Mouse (Mus musculus) hindbrain, embryonic 14.5 days (tissue): Measurements from ENCODE around the gene Rad54l2. TPM values are rescaled to one million over a fixed set of nuclear protein-coding genes. Genes with fewer than 3 reads are reported as not detected.

ENCODE experiments used
- ATAC-seq: fragments of 200-750 bp; cut with Nextera tagmentation; 2 replicates; pipeline ENCODE4 v1.8.0; 2017; ENCODE audit warnings: moderate number of reproducible peaks, mild to moderate bottlenecking, moderate TSS enrichment, moderate library complexity; ENCODE audit not compliant: low FRiP score
- DNase-seq: peaks from one replicate; pipeline ENCODE4 v3.0.0-alpha.2; 2015; ENCODE audit warnings: low spot score
- H3K27ac ChIP-seq: fragments of 300-500 bp; sonication (generic); 2 replicates; pipeline ENCODE4 v1.5.1; 2014; ENCODE audit warnings: mild to moderate bottlenecking, moderate library complexity
- H3K27me3 ChIP-seq: fragments of 300-500 bp; sonication (generic); 2 replicates; pipeline ENCODE4 v1.6.1; 2014; ENCODE audit warnings: mild to moderate bottlenecking, low read length, mixed read lengths; ENCODE audit not compliant: control insufficient read depth, insufficient read depth
- H3K36me3 ChIP-seq: fragments of 300-500 bp; sonication (generic); replicated peaks from 2 replicates; pipeline ENCODE4 v1.6.1; 2014; ENCODE audit not compliant: control insufficient read depth, insufficient read depth
- H3K4me1 ChIP-seq: fragments of 300-500 bp; sonication (generic); replicated peaks from 2 replicates; pipeline ENCODE4 v1.6.1; 2014; ENCODE audit warnings: antibody characterized with exemption, low read length, mixed read lengths; ENCODE audit not compliant: control insufficient read depth, insufficient read depth
- H3K4me2 ChIP-seq: fragments of 300-500 bp; sonication (generic); replicated peaks from 2 replicates; pipeline ENCODE4 v1.6.1; 2014; ENCODE audit warnings: mild to moderate bottlenecking, moderate library complexity
- H3K4me3 ChIP-seq: fragments of 300-500 bp; sonication (generic); replicated peaks from 2 replicates; pipeline ENCODE4 v1.5.1; 2014; ENCODE audit warnings: mild to moderate bottlenecking, low read length
- H3K9ac ChIP-seq: fragments of 300-500 bp; sonication (generic); 2 replicates; pipeline ENCODE4 v1.6.1; 2014
- H3K9me3 ChIP-seq: fragments of 300-500 bp; sonication (generic); 2 replicates; pipeline ENCODE4 v1.6.1; 2016; ENCODE audit warnings: low read length; ENCODE audit not compliant: control insufficient read depth
- WGBS: fragments of 180-500 bp; shearing (Covaris S2); extraction: QIAGEN DNeasy Blood & Tissue Kit; methylation state at CpG from one replicate; pipeline ENCODE4 v1.1.7; 2014; 5-methylcytosine and 5-hydroxymethylcytosine counted together
- polyA plus RNA-seq: library from polyadenylated mRNA; unstranded; fragments of >200 nt; fragmentation: Nextera tagmentation; extraction: Ambion mirVana; gene quantifications from 2 replicates; pipeline ENCODE4 v1.2.1, GENCODE M21; 2014

The Rad54l2 gene
- polyA plus RNA-seq, 1 experiment from 2014 or later, result 4.3 TPM

DNA sequence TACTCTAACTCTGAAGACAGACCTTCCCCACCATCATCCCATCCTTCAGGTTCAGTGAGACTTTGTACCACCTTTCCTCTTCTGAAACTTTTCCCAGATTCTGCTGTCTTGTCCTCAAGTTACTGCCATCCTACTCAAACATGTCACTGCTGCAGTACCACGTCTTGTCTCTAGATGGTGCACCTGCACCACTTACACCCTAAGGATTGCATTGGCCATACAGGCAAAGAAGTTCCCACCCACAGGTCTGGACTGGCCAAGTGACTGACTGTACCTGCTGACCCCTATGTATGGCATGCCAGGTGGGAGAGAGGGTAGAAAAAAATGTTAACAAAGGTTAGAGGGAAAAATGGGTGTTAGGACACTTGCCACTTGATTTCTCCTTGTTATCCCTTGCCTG lies 113.5 kb downstream of the Rad54l2 start:
- WGBS, result 0% methylated on average over 1 of the region's 1 CpGs
- Histone ChIP-seq H3K4me1 (no peaks in the 10 kb centered on the region), H3K36me3 (peaks cover 57% of the 10 kb centered on the region), H3K4me2 (no peak overlapping the region), H3K9me3 (no peaks in the 10 kb centered on the region), H3K27me3 (no peaks in the 10 kb centered on the region), H3K9ac (no peak overlapping the region), H3K27ac (no peak overlapping the region), H3K4me3 (no peak overlapping the region)
- peak; percentile 88 for DNase-seq
- peak; percentile 69; the same call in 1 of the 2 replicates for ATAC-seq

DNA sequence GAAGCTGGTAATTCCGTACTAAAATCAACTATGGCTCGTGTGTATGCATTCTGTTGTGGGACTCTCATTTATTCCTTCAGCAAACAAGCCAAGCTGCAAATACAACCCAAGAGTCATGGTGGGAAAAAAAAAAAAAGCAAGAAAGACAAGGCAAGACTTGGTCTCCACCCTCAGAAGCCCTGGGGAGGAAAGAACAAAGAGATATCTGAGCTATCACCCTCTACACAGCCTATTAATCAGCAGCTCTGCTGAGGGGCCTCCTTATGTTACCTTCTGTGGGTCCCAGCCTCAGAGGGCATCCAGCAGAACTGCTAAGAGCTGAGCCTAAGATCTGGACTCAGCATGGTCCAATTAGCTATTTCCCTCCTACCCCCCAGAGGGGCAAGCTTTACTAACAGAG lies 115.1 kb downstream of the Rad54l2 start:
- Histone ChIP-seq H3K9ac (no peak overlapping the region), H3K9me3 (no peaks in the 10 kb centered on the region), H3K4me1 (no peaks in the 10 kb centered on the region), H3K4me2 (no peak overlapping the region), H3K27me3 (no peaks in the 10 kb centered on the region), H3K36me3 (peaks cover 53% of the 10 kb centered on the region), H3K4me3 (no peak overlapping the region), H3K27ac (no peak overlapping the region)
- DNase-seq (no peak), ATAC-seq (no peak)
- WGBS, result 97% methylated on average over 2 of the region's 2 CpGs

DNA sequence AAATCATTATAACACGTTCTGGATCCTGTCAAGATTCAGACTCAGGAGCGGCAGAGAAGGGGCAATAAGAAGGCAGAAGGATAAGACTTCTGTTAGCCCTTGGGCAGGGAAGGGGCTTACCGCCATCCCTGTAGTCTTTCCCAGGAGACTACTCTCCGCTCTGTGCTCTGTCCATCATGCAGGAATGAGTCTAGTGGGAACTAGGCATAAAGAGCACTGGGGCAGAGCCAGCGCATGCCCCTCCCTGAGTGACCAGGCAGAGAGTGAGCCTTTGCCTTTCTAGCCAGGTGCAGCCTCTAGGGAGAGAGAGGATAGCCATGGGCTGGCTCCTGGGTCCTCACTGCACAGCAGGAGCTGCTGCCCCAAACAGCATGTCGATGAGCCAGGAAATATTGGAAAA lies 124.1 kb downstream of the Rad54l2 start:
- Histone ChIP-seq H3K4me1 (peaks cover 15% of the 10 kb centered on the region), H3K27me3 (no peaks in the 10 kb centered on the region), H3K4me2 (peak overlapping the region; percentile 19; the same call in 1 of the 2 replicates), H3K9ac (no peak overlapping the region), H3K9me3 (no peaks in the 10 kb centered on the region), H3K36me3 (peaks cover 43% of the 10 kb centered on the region), H3K27ac (peak overlapping the region; percentile 82), H3K4me3 (no peak overlapping the region)
- DNase-seq (no peak), ATAC-seq (0 out of 2 replicates have a peak, but pooled peaks have one; percentile 35)
- 48% methylated on average over 6 of the region's 6 CpGs for WGBS

DNA sequence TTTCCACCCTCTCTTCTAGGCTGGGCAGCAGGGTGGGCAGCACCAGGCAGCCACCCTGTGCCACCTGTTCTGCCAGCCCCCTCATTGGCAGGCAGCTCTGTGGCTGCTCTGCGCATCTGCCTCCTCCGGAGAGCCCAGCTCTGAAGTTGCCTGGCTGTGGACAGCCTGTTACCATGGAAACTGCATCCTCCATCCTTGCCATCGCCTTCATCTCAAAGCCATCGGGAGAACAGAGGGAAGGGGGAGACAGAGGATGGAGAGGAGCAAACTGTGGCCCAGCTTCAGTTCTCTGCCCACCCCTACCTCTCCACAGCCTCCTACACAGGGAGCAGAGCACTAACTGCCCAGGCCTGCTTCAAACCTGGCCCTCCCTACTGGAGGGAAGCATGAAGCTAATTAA lies 124.6 kb downstream of the Rad54l2 start:
- Histone ChIP-seq H3K4me2 (peak overlapping the region; percentile 19; the same call in 1 of the 2 replicates), H3K4me1 (peaks cover 15% of the 10 kb centered on the region), H3K36me3 (peaks cover 45% of the 10 kb centered on the region), H3K9ac (no peak overlapping the region), H3K27me3 (no peaks in the 10 kb centered on the region), H3K4me3 (no peak overlapping the region), H3K9me3 (no peaks in the 10 kb centered on the region), H3K27ac (peak overlapping the region; percentile 82)
- peak; percentile 61 for DNase-seq
- WGBS, result 33% methylated on average over 4 of the region's 4 CpGs
- ATAC-seq, result peak; percentile 82

DNA sequence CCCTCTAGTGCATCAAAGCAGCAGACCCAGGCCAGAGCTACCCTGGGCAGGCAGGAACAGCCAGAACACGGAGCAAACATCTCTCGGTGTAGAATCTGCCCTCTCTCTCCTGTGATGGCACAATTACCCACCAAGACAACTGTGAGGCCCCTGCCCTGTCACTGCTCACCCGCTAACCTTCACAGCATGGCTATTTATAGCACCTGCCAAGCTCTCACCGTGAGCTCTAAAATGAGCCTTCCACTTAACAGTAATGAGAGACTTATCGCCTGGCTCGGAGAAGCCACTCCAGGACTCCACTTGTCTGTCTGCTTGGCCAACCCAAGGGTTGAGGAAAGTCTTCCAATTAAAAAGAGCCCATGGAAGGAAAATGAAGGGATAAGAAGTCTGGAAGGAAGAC lies 125.8 kb downstream of the Rad54l2 start:
- Histone ChIP-seq H3K27me3 (no peaks in the 10 kb centered on the region), H3K27ac (no peak overlapping the region), H3K9ac (no peak overlapping the region), H3K36me3 (peaks cover 48% of the 10 kb centered on the region), H3K4me2 (no peak overlapping the region), H3K9me3 (no peaks in the 10 kb centered on the region), H3K4me1 (peaks cover 15% of the 10 kb centered on the region), H3K4me3 (no peak overlapping the region)
- no peak for ATAC-seq
- WGBS, result 83% methylated on average over 6 of the region's 6 CpGs
- DNase-seq, result no peak

DNA sequence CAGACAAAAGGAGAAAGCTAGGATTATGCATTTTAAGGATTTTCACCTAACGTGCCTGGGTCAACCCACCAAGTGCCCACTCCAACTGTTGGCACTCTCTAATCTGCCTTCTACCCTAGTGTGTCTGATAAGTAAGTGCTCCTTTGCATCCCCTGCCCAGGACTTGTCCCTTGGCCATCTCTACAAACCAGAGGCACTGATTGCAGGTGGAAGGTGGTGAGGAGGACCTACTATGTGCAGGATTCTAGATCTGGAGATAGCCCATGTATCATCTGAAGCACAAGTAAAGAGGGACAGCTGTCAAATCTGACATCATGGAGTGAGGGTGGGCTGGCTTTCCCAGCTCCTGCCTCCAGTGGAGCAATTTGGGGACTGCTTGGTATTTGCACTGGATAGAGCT lies 129.1 kb downstream of the Rad54l2 start:
- H3K36me3 ChIP-seq, result peaks cover 43% of the 10 kb centered on the region
- H3K9ac ChIP-seq, result no peak overlapping the region
- H3K9me3 ChIP-seq, result no peaks in the 10 kb centered on the region
- DNase-seq, result no peak
- no peak for ATAC-seq
- H3K4me3 ChIP-seq, result no peak overlapping the region
- H3K4me2 ChIP-seq, result no peak overlapping the region
- no peak overlapping the region for H3K27ac ChIP-seq
- H3K27me3 ChIP-seq, result no peaks in the 10 kb centered on the region
- WGBS, result 62% methylated on average over 1 of the region's 1 CpGs
- H3K4me1 ChIP-seq, result peaks cover 17% of the 10 kb centered on the region

DNA sequence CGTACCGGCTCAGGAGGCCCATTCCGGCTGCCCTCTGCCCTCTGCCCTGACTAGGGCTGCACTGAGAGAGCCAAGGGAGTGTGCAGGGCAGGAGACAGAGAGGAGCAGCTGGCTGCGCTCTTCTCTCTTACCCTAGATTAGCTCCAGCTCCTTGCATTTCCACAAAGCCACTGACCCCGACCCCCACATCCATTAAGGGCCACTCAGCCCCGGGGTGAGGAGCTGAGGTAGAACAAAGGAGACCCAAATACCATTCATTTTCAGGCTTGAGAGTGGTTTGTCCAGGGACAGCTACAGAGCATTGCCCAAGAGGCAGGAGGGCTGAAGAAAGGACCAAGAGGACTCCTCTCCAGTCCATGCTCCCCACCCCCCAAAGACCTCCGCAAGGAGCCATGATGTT lies 129.6 kb downstream of the Rad54l2 start:
- Histone ChIP-seq H3K4me3 (no peak overlapping the region), H3K27ac (no peak overlapping the region), H3K27me3 (no peaks in the 10 kb centered on the region), H3K4me2 (no peak overlapping the region), H3K4me1 (peaks cover 12% of the 10 kb centered on the region), H3K9me3 (no peaks in the 10 kb centered on the region), H3K36me3 (peaks cover 43% of the 10 kb centered on the region), H3K9ac (no peak overlapping the region)
- DNase-seq, result no peak
- no peak for ATAC-seq
- WGBS, result 20% methylated on average over 7 of the region's 7 CpGs

DNA sequence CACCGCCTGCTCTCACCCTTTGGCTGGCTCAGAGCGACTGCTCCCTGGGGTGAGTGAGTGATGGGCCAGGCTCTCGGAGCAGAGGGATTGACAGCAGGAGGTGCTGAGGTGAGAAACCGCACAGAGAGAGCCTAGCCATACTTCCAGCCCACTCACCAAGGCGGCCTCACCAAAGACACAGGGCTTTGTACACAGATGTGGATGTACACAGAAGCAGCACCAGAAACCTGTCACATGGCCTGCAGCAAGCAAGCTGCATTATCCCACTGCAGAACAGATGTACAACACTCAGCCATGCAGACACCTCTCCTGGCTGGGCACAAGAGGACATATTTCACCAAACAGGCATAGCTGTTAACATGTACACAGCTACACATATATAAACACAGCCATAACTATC lies 131.4 kb downstream of the Rad54l2 start:
- no peak for ATAC-seq

DNA sequence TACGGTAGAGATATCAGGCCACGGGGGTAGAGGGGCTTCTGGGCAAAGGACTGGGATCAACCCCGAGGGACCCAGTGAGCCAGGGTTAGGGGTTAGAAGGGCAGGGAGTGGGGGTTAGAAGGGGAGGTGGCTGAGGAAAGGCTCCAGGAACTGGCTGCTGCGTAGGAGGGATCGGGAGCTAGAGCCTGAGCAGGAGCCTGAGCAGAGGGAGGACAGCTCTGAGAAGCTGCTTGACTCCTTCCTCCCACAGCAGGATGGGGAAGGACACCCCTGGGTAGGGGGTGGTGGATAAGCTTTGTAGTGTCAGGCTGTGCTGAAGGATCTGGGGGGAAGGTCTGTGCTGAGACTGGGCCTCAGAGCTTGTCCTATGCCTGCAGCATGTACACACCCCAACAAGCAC lies 132.2 kb downstream of the Rad54l2 start:
- 30% methylated on average over 5 of the region's 5 CpGs for WGBS
- Histone ChIP-seq H3K9me3 (no peaks in the 10 kb centered on the region), H3K4me2 (peak overlapping the region; percentile 86), H3K4me3 (0 out of 2 replicates have a peak overlapping the region, but pooled peaks have one; percentile 58), H3K27me3 (no peaks in the 10 kb centered on the region), H3K27ac (no peak overlapping the region), H3K4me1 (peaks cover 7% of the 10 kb centered on the region), H3K9ac (peak overlapping the region; percentile 72; the same call in 1 of the 2 replicates), H3K36me3 (peaks cover 33% of the 10 kb centered on the region)
- no peak for ATAC-seq
- no peak for DNase-seq

More for the DNA sequence above, 131.4 kb downstream of the Rad54l2 start:
- no peak overlapping the region for H3K27ac ChIP-seq
- H3K9ac ChIP-seq, result no peak overlapping the region
- no peaks in the 10 kb centered on the region for H3K9me3 ChIP-seq
- H3K4me3 ChIP-seq, result no peak overlapping the region
- H3K4me2 ChIP-seq, result no peak overlapping the region
- DNase-seq, result no peak
- no peaks in the 10 kb centered on the region for H3K27me3 ChIP-seq
- H3K36me3 ChIP-seq, result peaks cover 41% of the 10 kb centered on the region
- 29% methylated on average over 5 of the region's 5 CpGs for WGBS
- H3K4me1 ChIP-seq, result peaks cover 7% of the 10 kb centered on the region
